Comparison of ENCODE assay signal across 15 mouse cellular contexts in genomic region chr3:34667881-34668817, GRCm38 (mm10). TPM values are rescaled to one million over a fixed set of nuclear protein-coding genes. Genes with fewer than 3 reads are reported as not detected.
DNase-seq lines count a peak whose midpoint lies in the region; ATAC-seq lines count a peak whose summit lies in the region.
"Had no signal": no experiment of that assay in that cellular context is flagged by ENCODE, and none has a peak within 500 bp of the region (broad histone marks: within the 10 kb centered on the region; RNA-seq: fewer than 3 reads in every experiment).

No protein-coding gene starts in this region.

- peak overlapping the region; percentile 17; the same call in 1 of the 2 replicates for H3K4me2 ChIP-seq in hindbrain, embryonic 13.5 days
- peak overlapping the region; percentile 36 for H3K4me2 ChIP-seq in neural tube, embryonic 12.5 days (replicated peaks)
- H3K4me2 ChIP-seq: heart, embryonic 12.5 days had no signal

- no peak for ATAC-seq in hindbrain, embryonic 13.5 days (ENCODE audit: low FRiP score)
- ATAC-seq in neural tube, embryonic 12.5 days (ENCODE audit: low FRiP score, low read depth), result 0 out of 2 replicates have a peak, but pooled peaks have one; percentile 6

- H3K36me3 ChIP-seq in hindbrain, embryonic 13.5 days, result no peaks in the 10 kb centered on the region
- no peaks in the 10 kb centered on the region for H3K36me3 ChIP-seq in neural tube, embryonic 12.5 days
- H3K36me3 ChIP-seq: heart, embryonic 12.5 days had no signal

- no peak overlapping the region for H3K9ac ChIP-seq in hindbrain, embryonic 13.5 days
- no peak overlapping the region for H3K9ac ChIP-seq in neural tube, embryonic 12.5 days
- H3K9ac ChIP-seq: heart, embryonic 12.5 days; liver, embryonic 14.5 days had no signal

- H3K9me3 ChIP-seq in hindbrain, embryonic 13.5 days, result no peaks in the 10 kb centered on the region
- H3K9me3 ChIP-seq in neural tube, embryonic 12.5 days, result no peaks in the 10 kb centered on the region
- H3K9me3 ChIP-seq: heart, embryonic 12.5 days had no signal

- H3K4me1 ChIP-seq in hindbrain, embryonic 13.5 days (replicated peaks), result peaks cover 58% of the 10 kb centered on the region
- H3K4me1 ChIP-seq in neural tube, embryonic 12.5 days, result peaks cover 68% of the 10 kb centered on the region

- peaks cover 66% of the 10 kb centered on the region for H3K27me3 ChIP-seq in hindbrain, embryonic 13.5 days
- H3K27me3 ChIP-seq in neural tube, embryonic 12.5 days (replicated peaks), result peaks cover 19% of the 10 kb centered on the region

- DNase-seq in Muller cell, postnatal 12 days (ENCODE audit: inconsistent ontology term), result peak; percentile 71
- DNase-seq in embryo, embryonic 9.5 days (ENCODE audit: extremely low spot score), result peak; percentile 70
- DNase-seq in cerebellum, postnatal 36 days, result no peak
- DNase-seq in kidney, adult 8-10 months, result no peak
- no peak for DNase-seq in lung, postnatal 36 days
- DNase-seq in left cerebral cortex, adult 8-10 months (ENCODE audit: low spot score in 2 of 2), result no peak
- DNase-seq: cerebellum, adult 9-11 months; gastrocnemius, adult 2 months; thymus, adult 18-20 months had no signal

- WGBS in hindbrain, embryonic 13.5 days, result 2% methylated on average over 18 of the region's 18 CpGs
- 3% methylated on average over 18 of the region's 18 CpGs for WGBS in neural tube, embryonic 12.5 days

- H3K27ac ChIP-seq in hindbrain, embryonic 13.5 days, result peak overlapping the region; percentile 52
- H3K27ac ChIP-seq in neural tube, embryonic 12.5 days, result peak overlapping the region; percentile 20; the same call in 1 of the 2 replicates
- H3K27ac ChIP-seq: gastrocnemius, adult 2 months; liver, embryonic 14.5 days; macrophage had no signal

- no peak overlapping the region for H3K4me3 ChIP-seq in hindbrain, embryonic 13.5 days
- H3K4me3 ChIP-seq in neural tube, embryonic 12.5 days, result no peak overlapping the region
- H3K4me3 ChIP-seq: gastrocnemius, adult 2 months; heart, embryonic 12.5 days had no signal

RNA-seq across cellular contexts. Expression of gene Sox2, which starts 17.9 kb away (rescaled TPM):
- 16.9 and 19.2 TPM in 2 replicates for polyA plus RNA-seq in hindbrain, embryonic 13.5 days (2015; fragmentation: Nextera tagmentation; extraction: Ambion mirVana)
- 48.0 and 49.7 TPM in 2 replicates for polyA plus RNA-seq in neural tube, embryonic 12.5 days (2016; fragmentation: Nextera tagmentation; extraction: Ambion mirVana)
- 10 to 100 TPM; 37.0 to 44.0 (median 39.2) TPM for total RNA-seq in left cerebral cortex, adult 8-10 months (2022)
- total RNA-seq: gastrocnemius, adult 2 months had no signal
- polyA plus RNA-seq: macrophage; spleen, adult 2 months had no signal

Comparison
In these comparisons a context has a peak if more than half of its experiments do, and no peak if none do; other contexts are left out.
1. DNase-seq: peak in Muller cell, postnatal 12 days (single experiment) and embryo, embryonic 9.5 days (single experiment); none in cerebellum, postnatal 36 days (0 of 2), kidney, adult 8-10 months (0 of 2), lung, postnatal 36 days (single experiment) and left cerebral cortex, adult 8-10 months (0 of 2).